Mouse (Mus musculus): ENCODE data around the gene Olfr1480.

The Olfr1480 gene

GRCm38 (mm10) chr19:13527613-13528012 is at the start of gene Olfr1480:
Olfr1480 (plus strand) TSS chr19:13527913.
- no peak for DNase-seq

GRCm38 (mm10) chr19:13480096-13480495 is 47.6 kb upstream of the Olfr1480 start, which contains the start of gene Olfr1475:
Olfr1475 (minus strand) TSS chr19:13480196.
- DNase-seq = no peak

GRCm38 (mm10) chr19:13500246-13500645 is 27.5 kb upstream of the Olfr1480 start, which contains the start of gene Olfr1477:
Olfr1477 (plus strand) TSS chr19:13500546.
- no peak for DNase-seq
